Mouse (Mus musculus) retina, postnatal 7 days (tissue): ENCODE measurements around the gene Slc18a3.

Experiments used
- DNase-seq: peaks from one replicate; pipeline ENCODE4 v3.0.0-alpha.2; 2012; ENCODE audit warnings: low read depth, low spot score

Slc18a3 gene

DNA sequence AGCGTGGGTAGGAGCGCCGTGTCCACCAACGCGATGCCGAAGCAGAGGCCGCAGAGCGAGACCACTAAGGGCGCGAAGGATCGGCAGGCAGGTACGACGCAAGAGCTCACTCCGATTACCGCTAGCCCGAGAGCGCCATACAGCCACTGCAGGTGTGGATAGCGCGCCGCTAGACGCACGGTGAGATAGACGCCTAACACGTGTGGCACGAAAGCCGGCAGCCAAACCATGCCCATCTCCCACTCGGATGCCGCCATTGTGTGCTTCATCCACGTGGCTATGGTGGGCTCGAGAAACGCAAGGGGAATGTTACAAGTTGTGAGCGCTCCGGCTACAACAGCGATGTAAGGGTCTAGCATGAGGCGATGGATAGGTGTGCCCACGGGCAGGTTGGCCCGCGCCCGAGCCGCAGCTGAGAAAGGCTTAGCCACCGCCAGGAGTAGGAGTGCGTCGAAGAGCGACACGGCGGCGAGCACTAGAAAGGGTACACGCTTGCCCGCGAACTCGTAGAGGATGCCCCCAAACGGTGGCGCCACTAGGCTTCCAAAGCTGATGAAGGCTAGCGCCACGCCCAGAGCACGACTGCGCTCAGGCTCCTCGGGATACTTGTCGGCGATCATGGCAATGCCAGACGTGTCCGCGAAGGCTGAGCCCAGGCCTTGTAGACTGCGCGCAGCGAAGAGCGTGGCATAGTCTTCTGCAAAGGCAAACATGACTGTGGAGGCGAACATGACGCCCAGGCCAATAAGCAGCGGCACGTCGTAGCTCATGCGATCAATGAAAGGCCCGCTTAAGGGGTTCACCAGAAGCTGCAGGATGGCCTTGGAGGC is 1.2 kb downstream of the Slc18a3 start:
- no peak for DNase-seq

GRCm38 (mm10) chr14:32452552-32452951 is 12.1 kb downstream of the Slc18a3 start:
- DNase-seq = no peak

GRCm38 (mm10) chr14:32446989-32447388 is 17.7 kb downstream of the Slc18a3 start:
- DNase-seq = no peak

DNA sequence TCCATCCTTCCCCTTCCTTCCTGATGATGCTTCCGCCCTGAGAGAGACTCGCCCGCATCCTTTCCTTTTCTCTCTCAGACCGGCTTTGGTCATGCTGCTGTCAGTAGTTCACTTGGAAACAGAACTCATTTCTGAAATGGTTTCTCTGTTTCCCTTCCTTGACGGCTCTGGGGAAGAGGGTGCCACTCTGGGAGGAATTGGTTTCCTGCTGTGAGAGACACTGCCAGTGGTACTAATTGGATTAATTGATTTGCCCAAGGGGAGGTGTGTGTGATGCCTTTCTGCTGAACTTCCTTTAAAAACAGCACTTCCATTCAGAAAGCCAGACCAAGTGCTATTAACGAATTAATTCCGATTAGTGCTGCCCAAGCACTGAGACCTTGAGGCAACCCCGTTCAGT is 21.2 kb downstream of the Slc18a3 start:
- no peak for DNase-seq

DNA sequence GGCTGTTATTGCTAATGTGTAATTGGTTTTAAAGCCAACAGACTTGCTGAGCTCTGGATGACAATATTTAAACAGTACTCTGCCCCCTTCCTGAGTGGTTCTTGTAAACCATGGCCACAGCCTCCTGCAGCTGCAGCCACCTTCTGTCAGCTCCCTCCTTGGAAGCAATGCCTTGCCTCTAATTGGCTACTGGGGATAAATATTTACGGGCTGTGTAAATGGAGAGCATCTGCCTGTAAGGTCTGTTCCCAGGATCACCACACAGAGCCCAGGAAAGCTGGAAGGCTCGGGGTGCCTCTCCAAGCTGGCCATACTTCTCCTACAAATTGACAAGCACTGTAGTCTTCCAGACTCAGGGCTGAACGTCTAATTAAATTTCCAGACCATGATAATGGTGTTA is 24.9 kb downstream of the Slc18a3 start:
- DNase-seq = no peak

GRCm38 (mm10) chr14:32439316-32439715 is 25.3 kb downstream of the Slc18a3 start:
- no peak for DNase-seq

DNA sequence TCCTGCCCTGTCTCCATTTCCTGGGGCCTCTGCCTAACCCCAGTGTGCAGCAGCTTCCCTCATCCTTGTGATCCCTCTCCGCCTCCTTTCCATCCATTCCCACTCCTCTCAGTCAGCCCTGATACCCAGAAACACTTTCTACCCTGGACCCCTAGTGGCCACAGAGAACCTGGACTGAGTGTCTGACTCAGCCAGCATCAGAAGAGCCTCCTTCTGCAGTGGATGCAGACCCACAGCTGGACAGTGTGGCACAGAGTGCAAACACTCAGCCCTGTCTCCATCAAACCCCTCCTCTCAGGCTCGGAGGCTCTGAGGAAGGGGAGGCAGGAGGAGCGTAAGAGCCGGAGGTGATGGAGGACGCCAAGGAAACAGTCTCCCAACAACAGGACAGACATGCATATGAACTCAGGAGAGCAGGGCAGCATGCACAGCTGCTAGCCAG is 27.3 kb downstream of the Slc18a3 start:
- no peak for DNase-seq

DNA sequence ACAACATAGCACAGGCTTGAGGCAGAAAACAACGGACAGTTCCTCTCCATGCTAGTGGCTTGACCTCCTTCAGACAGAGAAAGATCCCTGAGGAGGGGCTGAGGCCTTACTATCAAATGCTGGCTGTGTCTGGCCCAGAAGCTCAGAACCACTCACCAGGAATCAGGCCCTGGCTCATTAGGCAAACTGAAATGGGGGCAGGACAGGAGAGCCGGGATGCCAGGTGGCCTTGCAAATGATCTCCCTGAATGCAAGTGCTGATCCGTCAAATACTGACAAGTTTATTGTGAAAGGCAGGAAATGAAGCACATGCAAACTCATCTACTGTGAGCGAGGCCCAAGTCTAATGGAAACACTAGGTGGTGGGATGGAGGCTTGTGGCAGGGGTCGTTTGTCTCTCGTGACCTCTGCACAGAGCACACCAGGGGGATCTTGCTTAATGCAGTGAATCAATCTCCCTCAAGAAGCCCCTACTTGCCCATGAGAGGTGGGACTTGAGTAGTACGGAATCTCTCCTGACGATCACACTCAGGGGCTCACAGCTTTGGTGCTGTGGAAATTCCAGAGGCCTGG is 35.5 kb downstream of the Slc18a3 start:
- no peak for DNase-seq

- no peak for DNase-seq
These were observed 40.7 kb downstream of the Slc18a3 start for GRCm38 (mm10) chr14:32423946-32424345.

DNA sequence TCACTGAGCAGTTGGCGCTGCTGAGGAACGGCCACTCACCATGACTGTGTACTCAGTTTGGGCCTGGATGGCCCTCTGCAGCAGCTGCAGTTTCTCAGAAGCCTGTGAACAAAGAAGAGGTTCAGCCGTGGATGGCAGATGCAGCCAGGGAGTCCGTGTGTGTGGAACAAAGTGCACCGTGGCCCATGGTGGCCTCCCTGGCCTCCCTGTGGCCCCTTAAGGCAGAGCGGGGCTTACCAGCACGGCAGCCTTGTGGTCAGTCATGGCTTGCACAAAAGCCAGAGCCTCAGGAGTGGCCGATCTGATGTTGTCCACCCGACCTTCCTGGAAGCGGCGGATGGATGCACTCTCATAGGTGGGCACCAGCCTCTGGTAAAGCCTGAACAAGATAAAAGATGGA is 45.9 kb downstream of the Slc18a3 start:
- no peak for DNase-seq
